8 mouse cellular contexts compared by ENCODE assay signal in the genomic region with DNA sequence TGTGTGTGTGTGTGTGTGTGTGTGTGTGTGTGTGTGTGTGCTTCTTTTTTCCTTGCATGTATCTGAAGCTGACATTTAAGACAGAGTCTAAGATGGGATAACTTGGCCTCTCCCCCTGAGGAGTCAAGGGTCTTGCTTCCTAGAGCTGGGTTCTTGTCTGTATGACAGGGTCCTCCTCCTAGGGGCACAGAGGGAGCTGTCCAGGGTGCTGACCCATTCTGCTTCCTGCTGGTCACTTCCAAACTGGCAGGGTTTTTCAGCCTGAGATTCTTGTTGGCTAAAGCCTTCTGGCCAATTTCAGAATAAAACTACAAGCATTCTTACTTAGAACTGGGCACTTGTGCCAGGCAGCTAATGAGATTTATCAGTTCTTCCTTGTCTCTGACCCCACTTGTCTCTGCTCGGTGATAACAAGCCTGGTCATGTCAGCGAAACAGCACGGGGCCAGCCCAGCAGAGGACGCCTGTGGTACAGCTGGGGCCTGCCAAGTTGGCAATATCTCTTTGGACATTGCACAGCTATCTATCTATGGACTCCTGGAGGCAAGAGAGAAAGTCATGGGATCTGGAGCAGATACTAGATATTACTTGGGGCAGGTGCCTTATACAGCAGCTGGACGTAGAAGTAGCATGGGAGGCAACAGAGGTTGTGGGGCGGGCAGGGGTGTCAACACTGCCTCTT.
DNase-seq lines count a peak whose midpoint lies in the region; ATAC-seq and TF ChIP-seq lines count a peak whose summit lies in the region.

No protein-coding gene starts in this region.

- peak; percentile 67 for DNase-seq in adrenal gland, postnatal 14 days
- no peak for DNase-seq in adrenal gland, adult 18-20 months (ENCODE audit: low spot score in 2 of 2)
- DNase-seq in lung, embryonic 14.5 days, result peak; percentile 91
- DNase-seq in lung, postnatal 25 days (ENCODE audit: low spot score), result no peak
- DNase-seq in cerebellum, adult 18-20 months, result peak; percentile 53 to 59

- H3K27ac ChIP-seq in lung, embryonic 14.5 days (ENCODE audit: low read depth), result no peak overlapping the region
- H3K27ac ChIP-seq in intestine, embryonic 15.5 days, result no peak overlapping the region

- H3K9me3 ChIP-seq in lung, embryonic 14.5 days (ENCODE audit: low read depth, low read length), result no peaks in the 10 kb centered on the region
- no peaks in the 10 kb centered on the region for H3K9me3 ChIP-seq in intestine, embryonic 15.5 days

- H3K27me3 ChIP-seq in lung, embryonic 14.5 days (ENCODE audit: insufficient read depth, low read length), result no peaks in the 10 kb centered on the region
- no peaks in the 10 kb centered on the region for H3K27me3 ChIP-seq in intestine, embryonic 15.5 days (replicated peaks)

- WGBS in lung, embryonic 14.5 days, result 75% methylated on average over 6 of the region's 6 CpGs
- WGBS in intestine, embryonic 15.5 days, result 83% methylated on average over 6 of the region's 6 CpGs

- no peak overlapping the region for H3K9ac ChIP-seq in lung, embryonic 14.5 days
- H3K9ac ChIP-seq in intestine, embryonic 15.5 days, result no peak overlapping the region

- no peaks in the 10 kb centered on the region for H3K4me1 ChIP-seq in lung, embryonic 14.5 days (ENCODE audit: insufficient read depth)
- peaks cover 8% of the 10 kb centered on the region; the same call in 1 of the 2 replicates for H3K4me1 ChIP-seq in intestine, embryonic 15.5 days (replicated peaks)

- H3K4me2 ChIP-seq in lung, embryonic 14.5 days, result no peak overlapping the region
- no peak overlapping the region for H3K4me2 ChIP-seq in intestine, embryonic 15.5 days (replicated peaks)

- no peak overlapping the region for H3K4me3 ChIP-seq in lung, embryonic 14.5 days (ENCODE audit: low read depth, low read length)
- H3K4me3 ChIP-seq in intestine, embryonic 15.5 days (replicated peaks), result no peak overlapping the region

- ATAC-seq in lung, embryonic 14.5 days (ENCODE audit: insufficient read depth), result no peak
- ATAC-seq in intestine, embryonic 15.5 days, result peak; percentile 53; the same call in 1 of the 2 replicates
- ATAC-seq in erythroid progenitor cell, adult 5-6 weeks (replicated peaks; ENCODE audit: low FRiP score, poor library complexity, severe bottlenecking), result no peak
- ATAC-seq in granulocyte monocyte progenitor cell, adult 5-6 weeks (replicated peaks; ENCODE audit: poor library complexity, severe bottlenecking), result no peak

- no peaks in the 10 kb centered on the region for H3K36me3 ChIP-seq in lung, embryonic 14.5 days (ENCODE audit: insufficient read depth)
- no peaks in the 10 kb centered on the region for H3K36me3 ChIP-seq in intestine, embryonic 15.5 days

- TF ChIP-seq CTCF in lung, embryonic 14.5 days (IDR thresholded peaks at IDR 0.05; ENCODE audit: low read depth), result no peak

Comparison
In these comparisons a context has a peak if more than half of its experiments do, and no peak if none do; other contexts are left out.
1. DNase-seq: peak in adrenal gland, postnatal 14 days (single experiment), lung, embryonic 14.5 days (single experiment) and cerebellum, adult 18-20 months (2 of 2); none in adrenal gland, adult 18-20 months (0 of 2) and lung, postnatal 25 days (single experiment).